Mouse (Mus musculus) embryonic facial prominence, embryonic 13.5 days (tissue): ENCODE measurements at regions not wholly inside any gene's neighbourhood (a gene's known extent, or its start where the extent isn't known, plus 50 kb on each side); places are given as distances from the start of the nearest gene placed in this dataset.
"Not testable (repeated sequence)": the region's sequence is repeated elsewhere in the genome, so short reads cannot be mapped to it uniquely, and the experiment has no call there.

Source experiments
- ATAC-seq: fragments of 200-750 bp; cut with Nextera tagmentation; 2 replicates; pipeline ENCODE4 v1.8.0; 2017; ENCODE audit warnings: low read depth; ENCODE audit not compliant: insufficient number of reproducible peaks, insufficient read depth, low FRiP score, low TSS enrichment
- H3K27ac ChIP-seq: fragments of 300-500 bp; sonication (generic); 2 replicates; pipeline ENCODE4 v1.5.1; 2015; ENCODE audit warnings: moderate library complexity, mild to moderate bottlenecking, inconsistent platforms
- H3K27me3 ChIP-seq: fragments of 300-500 bp; sonication (generic); 2 replicates; pipeline ENCODE4 v1.6.1; 2015; ENCODE audit warnings: mild to moderate bottlenecking, inconsistent platforms
- H3K36me3 ChIP-seq: fragments of 300-500 bp; sonication (generic); 2 replicates; pipeline ENCODE4 v1.6.1; 2015; ENCODE audit warnings: mild to moderate bottlenecking, inconsistent platforms
- H3K4me1 ChIP-seq: fragments of 300-500 bp; sonication (generic); 2 replicates; pipeline ENCODE4 v1.6.1; 2015; ENCODE audit warnings: inconsistent platforms
- H3K4me2 ChIP-seq: fragments of 300-500 bp; sonication (generic); 2 replicates; pipeline ENCODE4 v1.6.1; 2015; ENCODE audit warnings: moderate library complexity, mild to moderate bottlenecking, inconsistent platforms
- H3K4me3 ChIP-seq: fragments of 300-500 bp; sonication (generic); 2 replicates; pipeline ENCODE4 v1.5.1; 2015; ENCODE audit warnings: mild to moderate bottlenecking, inconsistent platforms
- H3K9ac ChIP-seq: fragments of 300-500 bp; sonication (generic); 2 replicates; pipeline ENCODE4 v1.6.1; 2015; ENCODE audit warnings: mild to moderate bottlenecking, inconsistent platforms
- H3K9me3 ChIP-seq: fragments of 300-500 bp; sonication (generic); 2 replicates; pipeline ENCODE4 v1.6.1; 2016; ENCODE audit warnings: inconsistent platforms
- WGBS: fragments of 180-500 bp; shearing (Covaris S2); methylation state at CpG from one replicate; pipeline ENCODE4 v1.1.7; 2015; ENCODE audit warnings: mixed read lengths; 5-methylcytosine and 5-hydroxymethylcytosine counted together

GRCm38 (mm10) chr9:91128491-91128890 is 233.7 kb upstream of the Zic4 start:
- not testable (repeated sequence) for H3K4me3 ChIP-seq, H3K4me2 ChIP-seq

GRCm38 (mm10) chr9:91130111-91130720 is 232.0 kb upstream of the Zic4 start:
- Histone ChIP-seq H3K4me2 (no peak overlapping the region), H3K9ac (no peak overlapping the region), H3K27me3 (no peaks in the 10 kb centered on the region), H3K4me3 (no peak overlapping the region), H3K9me3 (no peaks in the 10 kb centered on the region), H3K27ac (no peak overlapping the region), H3K36me3 (no peaks in the 10 kb centered on the region), H3K4me1 (no peaks in the 10 kb centered on the region; the same call in 1 of the 2 replicates)
- WGBS = 60% methylated on average over 13 of the region's 13 CpGs
- ATAC-seq = no peak

More at GRCm38 (mm10) chr9:91128491-91128890, 233.7 kb upstream of the Zic4 start:
- not testable (repeated sequence) for H3K36me3 ChIP-seq, H3K27ac ChIP-seq, H3K9me3 ChIP-seq, H3K9ac ChIP-seq, ATAC-seq, H3K4me1 ChIP-seq, H3K27me3 ChIP-seq
- 46% methylated on average over 2 of the region's 2 CpGs for WGBS

- 64% methylated on average over 7 of the region's 7 CpGs for WGBS
- ATAC-seq = no peak
Observed at GRCm38 (mm10) chr9:91131415-91132255, 230.6 kb upstream of the Zic4 start.

GRCm38 (mm10) chr9:91132531-91132930 is 229.7 kb upstream of the Zic4 start:
- WGBS = 75% methylated on average over 1 of the region's 1 CpGs
- Histone ChIP-seq H3K9ac (no peak overlapping the region), H3K27me3 (no peaks in the 10 kb centered on the region), H3K4me2 (no peak overlapping the region), H3K4me3 (no peak overlapping the region), H3K36me3 (no peaks in the 10 kb centered on the region), H3K4me1 (no peaks in the 10 kb centered on the region; the same call in 1 of the 2 replicates), H3K9me3 (no peaks in the 10 kb centered on the region), H3K27ac (no peak overlapping the region)
- no peak for ATAC-seq

More at GRCm38 (mm10) chr9:91131415-91132255, 230.6 kb upstream of the Zic4 start:
- no peaks in the 10 kb centered on the region; the same call in 1 of the 2 replicates for H3K4me1 ChIP-seq
- no peaks in the 10 kb centered on the region for H3K27me3 ChIP-seq
- no peak overlapping the region for H3K4me3 ChIP-seq
- H3K27ac ChIP-seq = no peak overlapping the region
- no peaks in the 10 kb centered on the region for H3K36me3 ChIP-seq
- H3K9me3 ChIP-seq = no peaks in the 10 kb centered on the region
- H3K4me2 ChIP-seq = no peak overlapping the region
- no peak overlapping the region for H3K9ac ChIP-seq

GRCm38 (mm10) chr9:91133256-91133920 is 228.8 kb upstream of the Zic4 start:
- Histone ChIP-seq H3K4me3 (no peak overlapping the region), H3K4me2 (no peak overlapping the region), H3K27ac (no peak overlapping the region), H3K9ac (no peak overlapping the region), H3K36me3 (no peaks in the 10 kb centered on the region), H3K4me1 (no peaks in the 10 kb centered on the region; the same call in 1 of the 2 replicates), H3K27me3 (no peaks in the 10 kb centered on the region), H3K9me3 (no peaks in the 10 kb centered on the region)
- 81% methylated on average over 3 of the region's 3 CpGs for WGBS
- ATAC-seq = no peak

- H3K9ac ChIP-seq = no peak overlapping the region
- H3K4me3 ChIP-seq = no peak overlapping the region
- no peak for ATAC-seq
- H3K27me3 ChIP-seq = no peaks in the 10 kb centered on the region
- no peak overlapping the region for H3K4me2 ChIP-seq
- no peaks in the 10 kb centered on the region; the same call in 1 of the 2 replicates for H3K4me1 ChIP-seq
- WGBS = 91% methylated on average over 1 of the region's 1 CpGs
- no peaks in the 10 kb centered on the region for H3K36me3 ChIP-seq
- H3K9me3 ChIP-seq = no peaks in the 10 kb centered on the region
- H3K27ac ChIP-seq = no peak overlapping the region
Observed at GRCm38 (mm10) chr9:91134325-91134724, 227.9 kb upstream of the Zic4 start.

- 80% methylated on average over 2 of the region's 2 CpGs for WGBS
- Histone ChIP-seq H3K9me3 (no peaks in the 10 kb centered on the region), H3K4me2 (no peak overlapping the region), H3K9ac (no peak overlapping the region), H3K4me1 (no peaks in the 10 kb centered on the region; the same call in 1 of the 2 replicates), H3K27me3 (no peaks in the 10 kb centered on the region), H3K36me3 (no peaks in the 10 kb centered on the region), H3K4me3 (no peak overlapping the region), H3K27ac (no peak overlapping the region)
- no peak for ATAC-seq
Observed at GRCm38 (mm10) chr9:91135107-91135506, 227.1 kb upstream of the Zic4 start.

GRCm38 (mm10) chr9:91140651-91141050 is 221.6 kb upstream of the Zic4 start:
- Histone ChIP-seq H3K27ac (no peak overlapping the region), H3K4me2 (no peak overlapping the region), H3K27me3 (no peaks in the 10 kb centered on the region), H3K9me3 (no peaks in the 10 kb centered on the region), H3K9ac (no peak overlapping the region), H3K36me3 (no peaks in the 10 kb centered on the region), H3K4me1 (no peaks in the 10 kb centered on the region), H3K4me3 (no peak overlapping the region)
- no peak for ATAC-seq
- 53% methylated on average over 1 of the region's 1 CpGs for WGBS

GRCm38 (mm10) chr9:91151893-91152292 is 210.3 kb upstream of the Zic4 start:
- no peaks in the 10 kb centered on the region for H3K9me3 ChIP-seq
- no peak overlapping the region for H3K4me3 ChIP-seq
- ATAC-seq = no peak
- 88% methylated on average over 11 of the region's 11 CpGs for WGBS
- no peak overlapping the region for H3K9ac ChIP-seq
- no peaks in the 10 kb centered on the region for H3K36me3 ChIP-seq
- H3K4me1 ChIP-seq = no peaks in the 10 kb centered on the region
- H3K4me2 ChIP-seq = no peak overlapping the region
- H3K27me3 ChIP-seq = no peaks in the 10 kb centered on the region
- H3K27ac ChIP-seq = no peak overlapping the region

GRCm38 (mm10) chr9:91159311-91159710 is 202.9 kb upstream of the Zic4 start:
- Histone ChIP-seq H3K4me1 (no peaks in the 10 kb centered on the region), H3K9ac (no peak overlapping the region), H3K27ac (no peak overlapping the region), H3K4me2 (no peak overlapping the region), H3K36me3 (no peaks in the 10 kb centered on the region), H3K9me3 (no peaks in the 10 kb centered on the region), H3K27me3 (no peaks in the 10 kb centered on the region), H3K4me3 (no peak overlapping the region)
- 80% methylated on average over 2 of the region's 2 CpGs for WGBS
- no peak for ATAC-seq

GRCm38 (mm10) chr9:91167871-91168270 is 194.3 kb upstream of the Zic4 start:
- Histone ChIP-seq H3K9me3 (no peaks in the 10 kb centered on the region; the same call in 1 of the 2 replicates), H3K4me1 (no peaks in the 10 kb centered on the region), H3K4me2 (no peak overlapping the region), H3K36me3 (no peaks in the 10 kb centered on the region), H3K4me3 (no peak overlapping the region), H3K27me3 (no peaks in the 10 kb centered on the region), H3K27ac (no peak overlapping the region), H3K9ac (no peak overlapping the region)
- ATAC-seq = no peak
